Mouse (Mus musculus): ENCODE measurements around the gene Sucnr1.
"Not testable (repeated sequence)": the region's sequence is repeated elsewhere in the genome, so short reads cannot be mapped to it uniquely, and the experiment has no call there.

The Sucnr1 gene

GRCm38 (mm10) chr3:60081648-60082047, at the start of gene Sucnr1:
TSS of gene Sucnr1 (plus strand) at chr3:60081869.
- no peak for DNase-seq (ENCODE audit: extremely low read depth, insufficient read length, low spot score)

GRCm38 (mm10) chr3:60046221-60046913, 35.3 kb upstream of the Sucnr1 start:
- no peak for DNase-seq (ENCODE audit: extremely low read depth, insufficient read length, low spot score)

- no peak for DNase-seq (ENCODE audit: extremely low read depth, insufficient read length, low spot score)
Measured at GRCm38 (mm10) chr3:60053231-60053927, 28.3 kb upstream of the Sucnr1 start.

GRCm38 (mm10) chr3:60053931-60054330, 27.7 kb upstream of the Sucnr1 start:
- DNase-seq (ENCODE audit: extremely low read depth, insufficient read length, low spot score), result no peak

GRCm38 (mm10) chr3:60056451-60056850, 25.2 kb upstream of the Sucnr1 start:
- DNase-seq (ENCODE audit: extremely low read depth, insufficient read length, low spot score), result no peak

- DNase-seq (ENCODE audit: extremely low read depth, insufficient read length, low spot score), result no peak
Measured at GRCm38 (mm10) chr3:60057070-60057808, 24.4 kb upstream of the Sucnr1 start.

- no peak for DNase-seq (ENCODE audit: extremely low read depth, insufficient read length, low spot score)
Measured at GRCm38 (mm10) chr3:60057809-60058082, 23.9 kb upstream of the Sucnr1 start.

- DNase-seq (ENCODE audit: extremely low read depth, insufficient read length, low spot score), result no peak
Measured at GRCm38 (mm10) chr3:60078883-60079415, 2.7 kb upstream of the Sucnr1 start.

GRCm38 (mm10) chr3:60080572-60080971, 1.1 kb upstream of the Sucnr1 start:
- DNase-seq (ENCODE audit: extremely low read depth, insufficient read length, low spot score), result no peak

GRCm38 (mm10) chr3:60082746-60083145, 1.1 kb downstream of the Sucnr1 start:
- no peak for DNase-seq (ENCODE audit: extremely low read depth, insufficient read length, low spot score)

GRCm38 (mm10) chr3:60085729-60086128, 4.1 kb downstream of the Sucnr1 start:
- DNase-seq (ENCODE audit: extremely low read depth, insufficient read length, low spot score), result no peak

GRCm38 (mm10) chr3:60091321-60091720, 9.7 kb downstream of the Sucnr1 start:
- DNase-seq (ENCODE audit: extremely low read depth, insufficient read length, low spot score), result no peak

GRCm38 (mm10) chr3:60094386-60095156, 12.9 kb downstream of the Sucnr1 start:
- DNase-seq (ENCODE audit: extremely low read depth, insufficient read length, low spot score), result no peak

GRCm38 (mm10) chr3:60096941-60097340, 15.3 kb downstream of the Sucnr1 start:
- no peak for DNase-seq (ENCODE audit: extremely low read depth, insufficient read length, low spot score)

GRCm38 (mm10) chr3:60097485-60097884, 15.8 kb downstream of the Sucnr1 start:
- DNase-seq (ENCODE audit: extremely low read depth, insufficient read length, low spot score), result no peak

GRCm38 (mm10) chr3:60098521-60098920, 16.9 kb downstream of the Sucnr1 start:
- no peak for DNase-seq (ENCODE audit: extremely low read depth, insufficient read length, low spot score)

GRCm38 (mm10) chr3:60104462-60105109, 22.9 kb downstream of the Sucnr1 start:
- DNase-seq (ENCODE audit: extremely low read depth, insufficient read length, low spot score), result no peak

GRCm38 (mm10) chr3:60106446-60106845, 24.8 kb downstream of the Sucnr1 start:
- not testable (repeated sequence) for DNase-seq (ENCODE audit: extremely low read depth, insufficient read length, low spot score)

GRCm38 (mm10) chr3:60107736-60108135, 26.1 kb downstream of the Sucnr1 start:
- DNase-seq (ENCODE audit: extremely low read depth, insufficient read length, low spot score), result no peak

GRCm38 (mm10) chr3:60108815-60109214, 27.1 kb downstream of the Sucnr1 start:
- DNase-seq (ENCODE audit: extremely low read depth, insufficient read length, low spot score), result no peak
